Mouse (Mus musculus) cerebellum, adult 2 months (tissue): Measurements from ENCODE around the gene Gpsm3.

ENCODE experiments used
- CTCF ChIP-seq: fragments of 200-500 bp; IDR thresholded peaks from 2 replicates; pipeline ENCODE4 v1.5.1; 2011; ENCODE audit warnings: low read depth, mild to moderate bottlenecking, control low read depth, low read length, moderate library complexity, borderline replicate concordance; ENCODE audit not compliant: insufficient read depth
- POLR2A ChIP-seq: fragments of 200-500 bp; IDR thresholded peaks from 2 replicates; pipeline ENCODE4 v1.6.1; 2011; ENCODE audit warnings: low read length, control low read depth, borderline replicate concordance; ENCODE audit not compliant: insufficient read depth

GRCm38 (mm10) chr17:34555483-34555882, 34.1 kb upstream of the Gpsm3 start:
- TF ChIP-seq CTCF (peak; percentile 81), POLR2A (no peak)
